In the genomic region with DNA sequence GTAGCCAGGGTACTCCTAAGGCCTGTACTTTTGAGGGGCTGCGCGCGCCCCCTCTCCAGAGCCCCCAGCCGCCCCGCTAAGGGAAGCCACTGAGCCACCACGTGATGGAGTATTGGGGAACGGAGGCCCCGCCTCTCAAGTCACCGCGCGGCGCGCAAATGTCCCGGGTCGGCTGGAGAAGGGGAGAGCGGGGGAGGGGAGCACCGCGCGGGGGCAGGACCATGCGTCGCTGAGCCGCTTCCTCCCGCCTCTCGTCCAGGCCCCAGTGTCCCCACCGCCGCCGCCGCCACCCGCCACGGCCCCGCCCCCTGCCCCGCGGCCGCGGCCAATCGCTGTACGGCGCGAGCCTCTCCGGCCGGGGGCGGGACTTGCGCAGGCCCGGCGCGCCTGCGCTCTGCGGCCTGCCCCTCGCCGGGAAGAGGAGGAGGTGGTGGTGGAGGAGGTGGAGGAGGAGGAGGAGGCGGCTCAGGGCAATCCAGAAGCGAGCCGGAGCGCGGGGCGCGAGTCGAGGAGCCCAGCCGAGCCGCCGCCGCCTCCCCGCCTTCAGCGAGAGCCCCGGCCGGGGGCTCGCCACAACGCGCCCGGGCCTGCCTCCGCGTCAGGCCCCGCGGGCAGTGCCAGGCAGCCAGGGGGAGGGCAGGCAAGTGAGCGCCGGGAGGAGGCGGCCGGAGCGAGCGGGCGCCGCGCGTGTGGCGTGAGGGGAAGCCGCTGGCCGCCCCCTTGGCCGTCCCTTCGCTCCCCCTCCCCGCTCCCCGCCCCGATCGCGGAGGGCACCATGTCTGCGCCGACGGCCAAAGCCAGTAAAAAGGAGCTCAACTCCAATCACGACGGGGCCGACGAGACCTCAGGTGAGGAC, we compare ENCODE assay signal across 8 mouse cellular contexts. TPM values are rescaled to one million over a fixed set of nuclear protein-coding genes. Genes with fewer than 3 reads are reported as not detected.
DNase-seq lines count a peak whose midpoint lies in the region; ATAC-seq lines count a peak whose summit lies in the region.

No protein-coding gene starts in this region.

- no peaks in the 10 kb centered on the region for H3K9me3 ChIP-seq in hindbrain, embryonic 14.5 days (ENCODE audit: control insufficient read depth, low read length)

- under 1% methylated on average over 63 of the region's 101 CpGs for WGBS in hindbrain, embryonic 14.5 days

- peak overlapping the region; percentile 100 for H3K4me3 ChIP-seq in hindbrain, embryonic 14.5 days (replicated peaks; ENCODE audit: low read length)

- H3K27ac ChIP-seq in hindbrain, embryonic 14.5 days: peak overlapping the region; percentile 100

- peaks cover 28% of the 10 kb centered on the region for H3K4me1 ChIP-seq in hindbrain, embryonic 14.5 days (replicated peaks; ENCODE audit: control insufficient read depth, insufficient read depth, low read length)

- H3K36me3 ChIP-seq in hindbrain, embryonic 14.5 days (replicated peaks; ENCODE audit: control insufficient read depth, insufficient read depth): peaks cover 31% of the 10 kb centered on the region

- H3K4me2 ChIP-seq in hindbrain, embryonic 14.5 days (replicated peaks): peak overlapping the region; percentile 69

- peak; percentile 95 for ATAC-seq in hindbrain, embryonic 14.5 days (ENCODE audit: low FRiP score)

- H3K27me3 ChIP-seq in hindbrain, embryonic 14.5 days (ENCODE audit: control insufficient read depth, insufficient read depth, low read length): no peaks in the 10 kb centered on the region

- H3K9ac ChIP-seq in hindbrain, embryonic 14.5 days: peak overlapping the region; percentile 97

- DNase-seq in T-cell, adult 2 months (ENCODE audit: low spot score): peak; percentile 90
- peak; percentile 96 to 98 for DNase-seq in cerebellum, postnatal 25 days
- DNase-seq in frontal cortex, postnatal 25 days (ENCODE audit: low spot score in 2 of 2): peak; percentile 76 to 80
- peak; percentile 95 for DNase-seq in hindbrain, embryonic 14.5 days (ENCODE audit: low spot score)
- DNase-seq in left cerebral cortex, adult 11 months (ENCODE audit: low spot score): peak; percentile 87
- DNase-seq in lung, postnatal 36 days: peak; percentile 96
- DNase-seq in retina, embryonic 14.5 days (ENCODE audit: low spot score): peak; percentile 96
- peak; percentile 94 to 97 for DNase-seq in thymus, postnatal 36 days

RNA-seq across cellular contexts. Expression of a gene that starts 9.1 kb away (rescaled TPM):
- 339 and 347 TPM in 2 replicates for polyA plus RNA-seq in hindbrain, embryonic 14.5 days (2014; fragmentation: Nextera tagmentation; extraction: Ambion mirVana)

RNA-seq across cellular contexts. Expression of a gene that starts 11.2 kb away (rescaled TPM):
- polyA plus RNA-seq in hindbrain, embryonic 14.5 days (2014; fragmentation: Nextera tagmentation; extraction: Ambion mirVana): 1.6 and 1.9 TPM in 2 replicates

RNA-seq across cellular contexts. Expression of a gene that starts 17.6 kb away (rescaled TPM):
- polyA plus RNA-seq in hindbrain, embryonic 14.5 days (2014; fragmentation: Nextera tagmentation; extraction: Ambion mirVana): 66.6 and 67.2 TPM in 2 replicates

RNA-seq across cellular contexts. Expression of a gene that starts 27.2 kb away (rescaled TPM):
- polyA plus RNA-seq in hindbrain, embryonic 14.5 days (2014; fragmentation: Nextera tagmentation; extraction: Ambion mirVana): 27.2 TPM in 2 replicates

RNA-seq across cellular contexts. Expression of a gene that starts 58.1 kb away (rescaled TPM):
- 13.2 and 16.0 TPM in 2 replicates for polyA plus RNA-seq in hindbrain, embryonic 14.5 days (2014; fragmentation: Nextera tagmentation; extraction: Ambion mirVana)

Comparison
In these comparisons a context has a peak if more than half of its experiments do, and no peak if none do; other contexts are left out.
1. Peak in every context shown above with its lines: DNase-seq, ATAC-seq, H3K4me3 ChIP-seq and H3K27ac ChIP-seq.